Mouse (Mus musculus) left cerebral cortex, postnatal 10 days (tissue): Measurements from ENCODE around the gene Itgb3bp. TPM values are rescaled to one million over a fixed set of nuclear protein-coding genes. Genes with fewer than 3 reads are reported as not detected.
A peak's percentile ranks its signal among the peaks of the same experiment; 100 is the strongest.

Experiments used
- DNase-seq, 2 experiments: peaks; one replicate each; pipeline ENCODE4 v3.0.0; 2021 to 2022; ENCODE audit warnings: low spot score in 2 of 2, mixed read lengths in 1 of 2; ENCODE audit errors: extremely low spot score in 1 of 2
- intact Hi-C: fragments of 180-260 bp; cut with DNase I; formaldehyde crosslinking; loops from one replicate; pipeline ENCODE4 v1.15.1; 2025
- total RNA-seq, 2 experiments: library from RNA; stranded (reverse); gene quantifications; 2 replicates each; pipeline ENCODE4 v1.2.3; 2021

Gene Itgb3bp
- 1 to 10 TPM; 2.0 to 3.1 TPM for total RNA-seq

GRCm38 (mm10) chr4:99929613-99930517 is at the start of gene Itgb3bp:
TSS of gene Itgb3bp (minus strand) at chr4:99929813.
- intact Hi-C loops = no loop called here
- DNase-seq = peak; percentile 65 to 85

GRCm38 (mm10) chr4:99979326-99979725 is 49.7 kb upstream of the Itgb3bp start:
- intact Hi-C loops = no loop called here
- no peak for DNase-seq

GRCm38 (mm10) chr4:99974375-99974774 is 44.8 kb upstream of the Itgb3bp start:
- no peak for DNase-seq
- intact Hi-C loops = no loop called here

- intact Hi-C loops = no loop called here
- no peak for DNase-seq
These were observed 44.3 kb upstream of the Itgb3bp start for GRCm38 (mm10) chr4:99973931-99974330.

- intact Hi-C loops = no loop called here
- no peak for DNase-seq
These were observed 43.3 kb upstream of the Itgb3bp start for GRCm38 (mm10) chr4:99972886-99973285.

GRCm38 (mm10) chr4:99970097-99970496 is 40.5 kb upstream of the Itgb3bp start:
- peak in 1 of 2 experiments; percentile 4 for DNase-seq
- intact Hi-C loops = no loop called here

GRCm38 (mm10) chr4:99969328-99969727 is 39.7 kb upstream of the Itgb3bp start:
- intact Hi-C loops = no loop called here
- no peak for DNase-seq

- no peak for DNase-seq
- intact Hi-C loops = no loop called here
These were observed 36.9 kb upstream of the Itgb3bp start for GRCm38 (mm10) chr4:99966555-99966954.

- intact Hi-C loops = loop anchor here (10.0 kb wide), 1 partner anchor 445 kb away; no protein-coding TSS in a partner anchor
These were observed 29.7 kb upstream of the Itgb3bp start for GRCm38 (mm10) chr4:99959308-99959707.

GRCm38 (mm10) chr4:99958084-99958815 is 28.6 kb upstream of the Itgb3bp start:
- DNase-seq = no peak
- intact Hi-C loops = loop anchor here (10.0 kb wide), 1 partner anchor 447 kb away; no protein-coding TSS in a partner anchor

More at GRCm38 (mm10) chr4:99959308-99959707, 29.7 kb upstream of the Itgb3bp start:
- DNase-seq = no peak

- DNase-seq = no peak
- intact Hi-C loops = loop anchor here (10.0 kb wide), 1 partner anchor 448 kb away; no protein-coding TSS in a partner anchor
These were observed 27.6 kb upstream of the Itgb3bp start for GRCm38 (mm10) chr4:99957186-99957585.

GRCm38 (mm10) chr4:99955396-99955795 is 25.8 kb upstream of the Itgb3bp start:
- intact Hi-C loops = loop anchor here (10.0 kb wide), 1 partner anchor 449 kb away; no protein-coding TSS in a partner anchor

GRCm38 (mm10) chr4:99953904-99954303 is 24.3 kb upstream of the Itgb3bp start:
- intact Hi-C loops = loop anchor here (5.0 to 10.0 kb wide), 2 partner anchors 451 to 578 kb away; no protein-coding TSS in a partner anchor
- no peak for DNase-seq

More at GRCm38 (mm10) chr4:99955396-99955795, 25.8 kb upstream of the Itgb3bp start:
- peak in 1 of 2 experiments; percentile 5 for DNase-seq

GRCm38 (mm10) chr4:99947896-99948295 is 18.3 kb upstream of the Itgb3bp start:
- DNase-seq = no peak
- intact Hi-C loops = no loop called here

- peak in 1 of 2 experiments; percentile 34 for DNase-seq
- intact Hi-C loops = no loop called here
These were observed 17.6 kb upstream of the Itgb3bp start for GRCm38 (mm10) chr4:99947192-99947591.

- intact Hi-C loops = no loop called here
- no peak for DNase-seq
These were observed 16.9 kb upstream of the Itgb3bp start for GRCm38 (mm10) chr4:99946516-99946915.

- intact Hi-C loops = no loop called here
- peak in 1 of 2 experiments; percentile 3 for DNase-seq
These were observed 15.4 kb upstream of the Itgb3bp start for GRCm38 (mm10) chr4:99945011-99945410.

GRCm38 (mm10) chr4:99944606-99945005 is 15.0 kb upstream of the Itgb3bp start:
- intact Hi-C loops = no loop called here
- peak in 1 of 2 experiments; percentile 0 for DNase-seq
